Mouse (Mus musculus): ENCODE measurements around the gene Mrpl4. TPM values are rescaled to one million over a fixed set of nuclear protein-coding genes. Genes with fewer than 3 reads are reported as not detected.

Mrpl4 gene
- polyA plus RNA-seq, 1 experiment from 2014 or later: 128 TPM

MicroRNA genes within 50 kb of the gene (microRNA counts, 519-probe panel; counts per million panel counts)
- microRNA mmu-miR-1900: 4,734 counts per million, percentile 84 among the panel's probes with 10 or more counts

Small RNA genes within 50 kb of the gene (microRNA-seq; reads per million reads assigned to microRNA genes)
- not detected for gene Mir1900

Other genes starting within 250 kb of the Mrpl4 start
- gene Col5a3, start 187.7 kb upstream of the Mrpl4 start, polyA plus RNA-seq (2016; fragmentation: Nextera tagmentation; extraction: Ambion mirVana): 1.1 and 1.2 TPM in 2 replicates
- not detected in 2 replicates for gene Rdh8, start 184.2 kb upstream of the Mrpl4 start, polyA plus RNA-seq (2016; fragmentation: Nextera tagmentation; extraction: Ambion mirVana)
- 3.0 and 3.9 TPM in 2 replicates for gene A230050P20Rik, start 134.1 kb upstream of the Mrpl4 start, polyA plus RNA-seq (2016; fragmentation: Nextera tagmentation; extraction: Ambion mirVana)
- 3.5 and 3.7 TPM in 2 replicates for gene Angptl6, start 123.0 kb upstream of the Mrpl4 start, polyA plus RNA-seq (2016; fragmentation: Nextera tagmentation; extraction: Ambion mirVana)
- 75.0 and 79.3 TPM in 2 replicates for gene Ppan, start 114.6 kb upstream of the Mrpl4 start, polyA plus RNA-seq (2016; fragmentation: Nextera tagmentation; extraction: Ambion mirVana)
- gene Eif3g, start 104.1 kb upstream of the Mrpl4 start, polyA plus RNA-seq (2016; fragmentation: Nextera tagmentation; extraction: Ambion mirVana): 330 and 337 TPM in 2 replicates
- gene Dnmt1, start 42.9 kb upstream of the Mrpl4 start, polyA plus RNA-seq (2016; fragmentation: Nextera tagmentation; extraction: Ambion mirVana): 122 and 124 TPM in 2 replicates
- gene S1pr2, start 26.0 kb upstream of the Mrpl4 start, polyA plus RNA-seq (2016; fragmentation: Nextera tagmentation; extraction: Ambion mirVana): 48.7 and 53.0 TPM in 2 replicates
- 8.6 and 9.0 TPM in 2 replicates for gene Icam1, start 13.2 kb downstream of the Mrpl4 start, polyA plus RNA-seq (2016; fragmentation: Nextera tagmentation; extraction: Ambion mirVana)
- 1.6 and 2.5 TPM in 2 replicates for gene Icam4, start 26.6 kb downstream of the Mrpl4 start, polyA plus RNA-seq (2016; fragmentation: Nextera tagmentation; extraction: Ambion mirVana)
- 0.14 and 0.23 TPM in 2 replicates for gene Icam5, start 29.3 kb downstream of the Mrpl4 start, polyA plus RNA-seq (2016; fragmentation: Nextera tagmentation; extraction: Ambion mirVana)
- 0.82 and 2.0 TPM in 2 replicates for gene Zglp1, start 64.4 kb downstream of the Mrpl4 start, polyA plus RNA-seq (2016; fragmentation: Nextera tagmentation; extraction: Ambion mirVana)
- gene Gm49373, start 70.4 kb downstream of the Mrpl4 start, polyA plus RNA-seq (2016; fragmentation: Nextera tagmentation; extraction: Ambion mirVana): 1.3 and 1.5 TPM in 2 replicates
- 54.8 and 59.3 TPM in 2 replicates for gene Fdx1l, start 70.9 kb downstream of the Mrpl4 start, polyA plus RNA-seq (2016; fragmentation: Nextera tagmentation; extraction: Ambion mirVana)
- gene Gm38431, start 89.3 kb downstream of the Mrpl4 start, polyA plus RNA-seq (2016; fragmentation: Nextera tagmentation; extraction: Ambion mirVana): 2.3 TPM in 2 replicates
- gene Raver1, start 89.3 kb downstream of the Mrpl4 start, polyA plus RNA-seq (2016; fragmentation: Nextera tagmentation; extraction: Ambion mirVana): 61.5 and 64.3 TPM in 2 replicates
- gene Tyk2, start 128.5 kb downstream of the Mrpl4 start, polyA plus RNA-seq (2016; fragmentation: Nextera tagmentation; extraction: Ambion mirVana): 13.9 and 17.4 TPM in 2 replicates
- 335 and 342 TPM in 2 replicates for gene Cdc37, start 147.2 kb downstream of the Mrpl4 start, polyA plus RNA-seq (2016; fragmentation: Nextera tagmentation; extraction: Ambion mirVana)
- 5.6 and 7.2 TPM in 2 replicates for gene Pde4a, start 163.0 kb downstream of the Mrpl4 start, polyA plus RNA-seq (2016; fragmentation: Nextera tagmentation; extraction: Ambion mirVana)
- gene Keap1, start 236.6 kb downstream of the Mrpl4 start, polyA plus RNA-seq (2016; fragmentation: Nextera tagmentation; extraction: Ambion mirVana): 61.3 and 68.7 TPM in 2 replicates
- 0.42 and 0.64 TPM in 2 replicates for gene S1pr5, start 245.7 kb downstream of the Mrpl4 start, polyA plus RNA-seq (2016; fragmentation: Nextera tagmentation; extraction: Ambion mirVana)

All from embryonic facial prominence, embryonic 12.5 days (tissue).